Mouse (Mus musculus): Measurements from ENCODE around the gene Sorcs1.

- TF ChIP-seq POLR2A (IDR thresholded peaks at IDR 0.05; ENCODE audit: borderline replicate concordance, extremely low read depth, low read depth, low read length) (no peak), CTCF (IDR thresholded peaks at IDR 0.05; ENCODE audit: insufficient read depth, low read length) (no peak)
These were observed 188.7 kb downstream of the Sorcs1 start for GRCm38 (mm10) chr19:50489786-50490185.

All from lung, adult 2 months (tissue).